Mouse (Mus musculus): ENCODE data around the gene Tmbim1.

- TF ChIP-seq MAFK (IDR thresholded peaks at IDR 0.05; ENCODE audit: insufficient read depth, low read depth, low read length) (no peak), CHD2 (IDR thresholded peaks at IDR 0.05; ENCODE audit: low read depth, low read length) (no peak), ZNF384 (IDR thresholded peaks at IDR 0.05; ENCODE audit: low read depth, low read length) (no peak), HCFC1 (IDR thresholded peaks at IDR 0.05; ENCODE audit: borderline replicate concordance, insufficient read depth, low read length) (no peak), ZC3H11A (IDR thresholded peaks at IDR 0.05; ENCODE audit: borderline replicate concordance, low read depth, low read length) (no peak)
Observed at GRCm38 (mm10) chr1:74341898-74342297, 36.5 kb upstream of the Tmbim1 start.

Data from ES-E14 (cell line).